Mouse (Mus musculus): Measurements from ENCODE around the gene Skp1a. TPM values are rescaled to one million over a fixed set of nuclear protein-coding genes. Genes with fewer than 3 reads are reported as not detected.

Gene Skp1a
- total RNA-seq, 2 experiments from 2014 or later, result 69.7 to 116 TPM

Other genes starting within 250 kb of the Skp1a start
- 73.2 and 89.3 TPM in 2 replicates for gene Ube2b, start 231.2 kb upstream of the Skp1a start, total RNA-seq (2015; ENCODE audit: low replicate concordance)
- gene Ube2b, start 231.2 kb upstream of the Skp1a start, total RNA-seq (2017; ENCODE audit: low replicate concordance), result 50.1 and 89.9 TPM in 2 replicates
- 0.42 and 1.1 TPM in 2 replicates for gene Cdkl3, start 227.8 kb upstream of the Skp1a start, total RNA-seq (2015; ENCODE audit: low replicate concordance)
- gene Cdkl3, start 227.8 kb upstream of the Skp1a start, total RNA-seq (2017; ENCODE audit: low replicate concordance), result 0.51 TPM in 1 of 2 replicates, not detected in the other
- 52.6 and 69.2 TPM in 2 replicates for gene Ppp2ca, start 133.3 kb upstream of the Skp1a start, total RNA-seq (2015; ENCODE audit: low replicate concordance)
- 68.0 and 82.9 TPM in 2 replicates for gene Ppp2ca, start 133.3 kb upstream of the Skp1a start, total RNA-seq (2017; ENCODE audit: low replicate concordance)
- not detected in 2 replicates for gene Olfr1373, start 86.5 kb upstream of the Skp1a start, total RNA-seq (2015; ENCODE audit: low replicate concordance)
- gene Olfr1373, start 86.5 kb upstream of the Skp1a start, total RNA-seq (2017; ENCODE audit: low replicate concordance), result not detected in 2 replicates
- gene Olfr1371, start 18.0 kb upstream of the Skp1a start, total RNA-seq (2015; ENCODE audit: low replicate concordance), result not detected in 2 replicates
- gene Olfr1371, start 18.0 kb upstream of the Skp1a start, total RNA-seq (2017; ENCODE audit: low replicate concordance), result not detected in 2 replicates
- 16.2 and 22.6 TPM in 2 replicates for gene Tcf7, start 51.0 kb downstream of the Skp1a start, total RNA-seq (2015; ENCODE audit: low replicate concordance)
- gene Tcf7, start 51.0 kb downstream of the Skp1a start, total RNA-seq (2017; ENCODE audit: low replicate concordance), result 1.4 and 3.3 TPM in 2 replicates
- 36.9 and 45.4 TPM in 2 replicates for gene Vdac1, start 128.9 kb downstream of the Skp1a start, total RNA-seq (2015; ENCODE audit: low replicate concordance)
- 40.2 and 42.2 TPM in 2 replicates for gene Vdac1, start 128.9 kb downstream of the Skp1a start, total RNA-seq (2017; ENCODE audit: low replicate concordance)
- gene 9530068E07Rik, start 164.4 kb downstream of the Skp1a start, total RNA-seq (2015; ENCODE audit: low replicate concordance), result 41.1 and 43.6 TPM in 2 replicates
- gene 9530068E07Rik, start 164.4 kb downstream of the Skp1a start, total RNA-seq (2017; ENCODE audit: low replicate concordance), result 9.4 and 23.9 TPM in 2 replicates

Data from erythroid progenitor cell, adult 5-6 weeks (primary cell).